Mouse (Mus musculus) MEL (cell line): ENCODE measurements at regions not wholly inside any gene's neighbourhood (a gene's known extent, or its start where the extent isn't known, plus 50 kb on each side); places are given as distances from the start of the nearest gene placed in this dataset.

ENCODE experiments used
- CHD2 ChIP-seq: IDR thresholded peaks from 2 replicates; pipeline ENCODE4 v1.6.1; 2011; ENCODE audit warnings: low read length, improper control_type of control experiment
- CTCF ChIP-seq, 3 experiments: IDR thresholded peaks in 2 of 3; conservative IDR thresholded peaks in 1 of 3; 2 replicates each; pipeline ENCODE4 v1.5.1; 2011 to 2012; ENCODE audit warnings: low read length in 3 of 3, low read depth in 2 of 3, mild to moderate bottlenecking in 2 of 3, improper control_type of control experiment in 1 of 3, inconsistent platforms in 1 of 3, mixed read lengths in 1 of 3, moderate library complexity in 1 of 3; ENCODE audit not compliant: control insufficient read depth in 1 of 3, insufficient read depth in 1 of 3, poor library complexity in 1 of 3, severe bottlenecking in 1 of 3
- E2F4 ChIP-seq: IDR thresholded peaks from 2 replicates; pipeline ENCODE4 v1.6.1; 2011; ENCODE audit warnings: low read depth, low read length, improper control_type of control experiment, borderline replicate concordance
- EP300 ChIP-seq, 2 experiments: IDR thresholded peaks; 2 replicates each; pipeline ENCODE4 v1.6.1; 2011; ENCODE audit warnings: improper control_type of control experiment in 2 of 2, low read length in 2 of 2, low read depth in 1 of 2, mild to moderate bottlenecking in 1 of 2
- GATA1 ChIP-seq: IDR thresholded peaks from 2 replicates; pipeline ENCODE4 v1.6.1; 2011; ENCODE audit warnings: low read depth, low read length, improper control_type of control experiment
- POLR2A ChIP-seq, 2 experiments: IDR thresholded peaks; 2 replicates each; pipeline ENCODE4 v1.6.1; 2011 to 2012; ENCODE audit warnings: low read length in 2 of 2, mild to moderate bottlenecking in 2 of 2, control low read depth in 1 of 2, improper control_type of control experiment in 1 of 2, low read depth in 1 of 2, moderate library complexity in 1 of 2; ENCODE audit not compliant: control insufficient read depth in 1 of 2, insufficient read depth in 1 of 2, poor library complexity in 1 of 2
- RAD21 ChIP-seq: IDR thresholded peaks from 2 replicates; pipeline ENCODE4 v1.6.1; 2011; ENCODE audit warnings: mild to moderate bottlenecking, low read depth, low read length, improper control_type of control experiment
- TAL1 ChIP-seq: IDR thresholded peaks from 2 replicates; pipeline ENCODE4 v1.6.1; 2012; ENCODE audit warnings: mild to moderate bottlenecking, inconsistent platforms, low read length, moderate library complexity, mixed read lengths
- TBP ChIP-seq: IDR thresholded peaks from 2 replicates; pipeline ENCODE4 v1.8.0; 2011; ENCODE audit warnings: low read depth, low read length, improper control_type of control experiment
- UBTF ChIP-seq: IDR thresholded peaks from 2 replicates; pipeline ENCODE4 v1.6.1; 2012; ENCODE audit warnings: low read depth, mild to moderate bottlenecking, inconsistent platforms, low read length, improper control_type of control experiment, moderate library complexity, borderline replicate concordance; ENCODE audit not compliant: insufficient read depth
- USF2 ChIP-seq, 2 experiments: IDR thresholded peaks; 2 replicates each; pipeline ENCODE4 v1.6.1; 2011 to 2012; ENCODE audit warnings: improper control_type of control experiment in 2 of 2, low read length in 2 of 2, borderline replicate concordance in 1 of 2, inconsistent platforms in 1 of 2, low read depth in 1 of 2, mild to moderate bottlenecking in 1 of 2; ENCODE audit not compliant: insufficient read depth in 1 of 2

DNA sequence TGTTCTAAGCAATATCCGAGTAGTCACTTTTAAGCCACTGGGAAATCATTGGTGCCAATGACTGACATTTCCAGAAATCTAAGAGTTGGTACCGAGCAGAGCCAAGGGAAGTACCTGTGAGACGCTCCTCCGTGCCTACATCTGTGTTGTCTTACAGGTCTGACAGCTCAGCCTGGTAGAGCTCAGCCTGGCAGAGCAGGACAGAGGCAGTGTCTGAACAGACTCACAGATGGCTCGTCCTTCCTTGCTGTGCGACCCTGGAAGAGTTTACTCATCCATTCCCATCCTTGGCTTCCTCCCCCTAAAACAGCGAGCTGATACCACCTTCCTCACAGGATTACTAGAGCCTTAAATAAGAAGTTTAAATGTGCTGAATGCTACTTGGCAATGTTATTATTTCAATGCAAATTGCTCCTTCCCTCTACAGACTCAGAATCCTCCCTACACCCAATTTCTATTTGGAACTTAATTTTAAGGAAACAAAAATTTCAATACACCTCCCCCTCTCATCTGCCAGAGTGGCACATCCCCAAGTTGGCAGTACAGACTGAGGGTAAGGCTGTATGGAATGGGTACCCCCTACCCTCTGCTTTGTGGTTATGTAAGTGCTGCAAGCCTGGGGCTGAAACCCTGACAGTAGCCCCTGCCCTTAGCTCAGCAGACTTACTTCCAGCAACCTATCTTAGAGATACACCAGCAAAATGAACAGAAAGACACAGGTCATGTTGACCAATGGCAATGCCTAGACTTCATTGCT is 119.9 kb upstream of the Cacna2d3 start:
- no peak for TF ChIP-seq UBTF
- TF ChIP-seq GATA1, result no peak
- no peak for TF ChIP-seq CTCF (IDR thresholded peaks at IDR 0.05 in 2 of 3, conservative IDR thresholded peaks at IDR 0.05 in 1 of 3; ENCODE audit: control insufficient read depth in 1 of 3, insufficient read depth in 1 of 3, low read depth in 2 of 3, low read length in 3 of 3, poor library complexity in 1 of 3, severe bottlenecking in 1 of 3)
- no peak for TF ChIP-seq POLR2A (IDR thresholded peaks at IDR 0.05; ENCODE audit: control insufficient read depth in 1 of 2, insufficient read depth in 1 of 2, low read depth in 1 of 2, low read length in 2 of 2, poor library complexity in 1 of 2)
- no peak for TF ChIP-seq TAL1
- no peak for TF ChIP-seq E2F4
- TF ChIP-seq RAD21, result no peak
- no peak for TF ChIP-seq CHD2
- no peak for TF ChIP-seq EP300 (IDR thresholded peaks at IDR 0.05; ENCODE audit: low read depth in 1 of 2, low read length in 2 of 2)
- TF ChIP-seq USF2 (IDR thresholded peaks at IDR 0.05; ENCODE audit: borderline replicate concordance in 1 of 2, insufficient read depth in 1 of 2, low read depth in 1 of 2, low read length in 2 of 2), result no peak
- TF ChIP-seq TBP, result no peak
